Mouse (Mus musculus): ENCODE data around the gene Tmem163.

DNA sequence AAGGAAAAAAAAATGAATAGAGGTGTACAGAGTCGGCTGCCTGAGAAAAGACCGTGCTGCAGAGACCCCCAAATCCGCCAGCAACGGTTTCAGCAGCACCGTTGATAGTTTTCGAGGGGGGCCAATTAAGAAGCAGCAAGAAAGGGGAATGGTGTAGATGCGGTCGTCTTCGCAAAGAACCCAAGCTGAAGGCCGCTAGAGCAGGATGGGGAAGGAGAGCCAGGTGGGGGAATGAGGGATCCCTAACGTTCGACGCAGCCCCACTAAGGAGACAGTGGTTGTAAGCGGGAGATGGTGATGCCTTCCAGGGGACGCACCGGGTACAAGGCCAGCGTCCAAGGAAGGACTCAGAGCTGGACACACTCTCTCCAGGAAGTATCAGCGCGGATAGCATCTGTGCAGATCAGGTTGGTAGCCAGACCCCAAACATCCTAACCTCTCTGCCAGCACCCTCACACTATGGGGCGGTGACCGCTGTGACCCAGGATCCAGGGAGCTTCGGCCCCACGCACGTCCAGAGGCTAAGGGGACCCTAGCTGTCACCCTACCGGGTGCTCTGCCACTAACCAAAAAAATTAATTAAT lies 2.7 kb downstream of the Tmem163 start:
- no peak for TF ChIP-seq CTCF (IDR thresholded peaks at IDR 0.05; ENCODE audit: low read depth)
- TF ChIP-seq EP300 (IDR thresholded peaks at IDR 0.05; ENCODE audit: low read depth): no peak
